Mouse (Mus musculus) testis, adult 2 months (tissue): ENCODE measurements around the gene Matn4. TPM values are rescaled to one million over a fixed set of nuclear protein-coding genes. Genes with fewer than 3 reads are reported as not detected.

Source experiments
- H3K27ac ChIP-seq: fragments of 200-500 bp; 2 replicates; pipeline ENCODE4 v1.5.1; 2012; ENCODE audit warnings: low read depth, low read length; ENCODE audit not compliant: control insufficient read depth, insufficient read depth
- H3K27me3 ChIP-seq: fragments of 200-500 bp; 2 replicates; pipeline ENCODE4 v1.6.1; 2012; ENCODE audit warnings: mild to moderate bottlenecking, low read length, moderate library complexity; ENCODE audit not compliant: control insufficient read depth, insufficient read depth
- H3K36me3 ChIP-seq: fragments of 200-500 bp; 2 replicates; pipeline ENCODE4 v1.6.1; 2012; ENCODE audit warnings: mild to moderate bottlenecking, low read length; ENCODE audit not compliant: control insufficient read depth, insufficient read depth
- H3K4me1 ChIP-seq: fragments of 200-500 bp; 2 replicates; pipeline ENCODE4 v1.6.1; 2012; ENCODE audit warnings: low read length; ENCODE audit not compliant: control insufficient read depth, insufficient read depth
- H3K4me3 ChIP-seq: fragments of 200-500 bp; 2 replicates; pipeline ENCODE4 v1.5.1; 2012; ENCODE audit warnings: low read depth, mild to moderate bottlenecking, low read length, moderate library complexity, mixed read lengths; ENCODE audit not compliant: control insufficient read depth
- CTCF ChIP-seq: fragments of 200-500 bp; IDR thresholded peaks from 2 replicates; pipeline ENCODE4 v1.5.1; 2012; ENCODE audit warnings: low read depth, mild to moderate bottlenecking, inconsistent platforms, low read length, moderate library complexity; ENCODE audit not compliant: control insufficient read depth, insufficient read depth, insufficient replicate concordance
- POLR2A ChIP-seq: fragments of 200-500 bp; IDR thresholded peaks from 2 replicates; pipeline ENCODE4 v1.6.1; 2012; ENCODE audit warnings: low read depth, mild to moderate bottlenecking, inconsistent platforms, low read length, moderate library complexity; ENCODE audit not compliant: control insufficient read depth
- polyA plus RNA-seq: library from polyadenylated mRNA; depleted of rRNA; stranded (reverse); fragments of >200 nt; gene quantifications from 2 replicates; pipeline ENCODE4 v1.2.3, GENCODE M21; 2012

Matn4 gene
- polyA plus RNA-seq, 1 experiment = 0.26 TPM

DNA sequence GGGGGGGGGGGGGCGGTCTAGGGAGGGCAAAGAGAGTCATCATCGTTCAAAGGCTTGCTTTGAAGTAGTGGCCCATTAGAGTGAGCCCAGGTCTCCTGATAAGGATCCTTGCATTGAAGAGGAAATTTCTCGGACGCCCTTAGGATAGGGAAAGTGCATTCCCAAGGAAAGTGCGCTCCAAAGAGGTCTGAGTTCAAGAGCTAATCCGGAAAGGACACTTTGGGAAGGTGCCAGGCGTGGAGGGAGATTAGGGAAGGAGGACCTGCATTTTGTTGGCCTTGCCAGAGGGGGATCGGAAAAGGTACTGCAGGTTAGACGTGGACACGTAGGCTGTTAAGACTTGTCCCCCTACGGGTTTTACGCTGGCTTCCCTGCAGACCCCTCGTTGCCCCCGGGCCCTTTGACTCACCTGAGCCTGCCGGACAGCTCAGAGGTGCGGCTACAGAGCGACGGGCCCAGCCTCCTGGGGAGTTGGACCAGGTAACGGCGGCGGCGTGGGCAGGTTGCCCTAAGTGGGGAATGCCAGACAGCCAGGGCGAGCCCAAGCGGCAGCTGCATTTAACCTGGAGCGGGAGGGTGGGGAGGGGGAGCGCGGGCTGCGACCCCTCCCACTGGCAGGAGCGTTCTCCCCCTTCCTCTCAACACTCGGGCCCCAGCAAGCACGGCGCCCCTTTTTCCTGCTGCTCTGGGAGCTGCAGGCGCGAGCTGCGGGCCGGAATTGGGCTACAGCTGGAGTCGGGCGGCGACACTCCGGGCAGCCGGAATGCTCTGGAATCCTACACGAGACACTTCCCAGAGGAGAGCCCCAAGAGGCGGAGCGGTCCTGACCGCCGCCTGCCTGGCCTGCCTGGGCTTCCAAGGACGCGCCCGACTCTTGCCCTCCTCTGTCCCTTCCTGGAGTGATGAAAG lies 624 bp downstream of the Matn4 start:
- Histone ChIP-seq H3K4me1 (peaks cover 20% of the 10 kb centered on the region), H3K27me3 (no peaks in the 10 kb centered on the region), H3K4me3 (no peak overlapping the region), H3K27ac (no peak overlapping the region), H3K36me3 (no peaks in the 10 kb centered on the region)
- no peak for TF ChIP-seq CTCF
- TF ChIP-seq POLR2A = no peak

GRCm38 (mm10) chr2:164403396-164404081 lies 1.4 kb downstream of the Matn4 start:
- Histone ChIP-seq H3K4me1 (peaks cover 20% of the 10 kb centered on the region), H3K27ac (no peak overlapping the region), H3K4me3 (no peak overlapping the region), H3K27me3 (no peaks in the 10 kb centered on the region), H3K36me3 (no peaks in the 10 kb centered on the region)
- TF ChIP-seq POLR2A = no peak

- H3K36me3 ChIP-seq = no peaks in the 10 kb centered on the region
- TF ChIP-seq POLR2A (no peak), CTCF (peak; percentile 81)
- H3K27ac ChIP-seq = no peak within 1 kb of the TSS
- peaks cover 19% of the 10 kb centered on the region for H3K4me1 ChIP-seq
- H3K4me3 ChIP-seq = peak within 1 kb of the TSS; percentile 42
- H3K27me3 ChIP-seq = no peaks in the 10 kb centered on the region
Measured at GRCm38 (mm10) chr2:164402906-164403305, 2.1 kb downstream of the Matn4 start, which contains the start of gene Rbpjl. TSS of gene Rbpjl (plus strand) at chr2:164403141.

DNA sequence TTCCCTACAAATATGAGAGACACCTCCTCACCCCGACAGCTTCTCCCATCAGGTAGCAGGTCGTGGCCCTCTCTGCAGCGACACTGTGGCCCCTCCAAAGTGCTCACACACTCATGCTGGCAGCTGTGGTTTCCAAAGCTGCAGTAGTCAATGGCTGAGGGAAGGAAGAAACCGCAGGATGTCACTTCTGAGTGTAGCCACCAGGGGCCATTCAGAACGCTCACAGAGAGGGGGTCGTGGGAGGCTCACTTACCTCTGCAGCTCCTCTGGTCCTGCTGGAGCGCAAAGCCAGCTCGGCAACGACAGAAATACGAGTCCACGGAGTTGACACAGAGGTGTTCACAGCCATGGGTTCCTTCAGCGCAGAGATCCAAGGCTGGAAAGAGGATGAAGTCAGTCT lies 8.0 kb downstream of the Matn4 start:
- TF ChIP-seq POLR2A (no peak), CTCF (no peak)
- Histone ChIP-seq H3K4me1 (peaks cover 21% of the 10 kb centered on the region), H3K27ac (no peak overlapping the region), H3K36me3 (no peaks in the 10 kb centered on the region), H3K4me3 (no peak overlapping the region), H3K27me3 (no peaks in the 10 kb centered on the region)

DNA sequence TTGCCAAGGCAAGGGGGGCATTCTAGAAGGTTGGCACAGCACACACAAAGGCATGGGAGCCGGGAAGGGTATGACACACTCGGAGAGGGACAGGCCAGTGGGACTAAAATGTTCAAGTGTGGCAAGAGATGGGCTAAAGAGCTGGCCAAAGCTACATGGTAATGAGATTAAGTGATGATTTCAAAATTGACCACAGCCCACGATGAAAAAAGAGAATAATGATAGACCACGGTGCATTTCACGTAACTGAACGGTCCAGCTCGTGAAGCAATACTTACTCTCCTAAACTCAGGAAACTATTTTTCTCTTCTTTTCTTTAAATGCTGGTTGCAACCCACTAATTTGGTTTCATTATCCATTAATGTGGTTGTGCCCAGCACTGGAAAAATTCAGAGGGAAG lies 8.9 kb downstream of the Matn4 start:
- H3K27ac ChIP-seq = no peak overlapping the region
- no peaks in the 10 kb centered on the region for H3K36me3 ChIP-seq
- no peak for TF ChIP-seq POLR2A
- TF ChIP-seq CTCF = no peak
- H3K4me3 ChIP-seq = no peak overlapping the region
- peaks cover 19% of the 10 kb centered on the region for H3K4me1 ChIP-seq
- no peaks in the 10 kb centered on the region for H3K27me3 ChIP-seq

DNA sequence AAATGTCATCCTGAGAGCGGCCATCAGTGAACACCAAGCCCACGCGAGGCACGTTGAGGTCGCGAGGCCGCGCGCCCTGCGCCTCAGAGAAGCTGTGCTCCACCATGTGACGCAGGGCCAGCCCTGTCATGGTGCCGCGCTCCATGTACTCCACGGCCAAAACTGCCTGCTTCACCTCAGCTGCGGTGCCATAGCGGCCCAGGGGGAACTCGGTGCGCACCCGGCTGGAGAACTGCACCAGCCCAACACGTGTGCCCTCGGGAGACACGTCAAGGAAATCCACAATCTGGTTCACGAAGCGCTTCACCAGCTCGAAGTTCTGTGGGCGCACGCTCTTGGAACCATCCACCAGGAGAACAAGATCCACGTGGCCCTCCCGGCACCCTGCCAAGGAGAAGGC lies 11.8 kb downstream of the Matn4 start:
- H3K27me3 ChIP-seq = no peaks in the 10 kb centered on the region
- H3K4me3 ChIP-seq = no peak overlapping the region
- H3K36me3 ChIP-seq = no peaks in the 10 kb centered on the region
- H3K27ac ChIP-seq = no peak overlapping the region
- peaks cover 15% of the 10 kb centered on the region for H3K4me1 ChIP-seq
- no peak for TF ChIP-seq CTCF
- TF ChIP-seq POLR2A = no peak

DNA sequence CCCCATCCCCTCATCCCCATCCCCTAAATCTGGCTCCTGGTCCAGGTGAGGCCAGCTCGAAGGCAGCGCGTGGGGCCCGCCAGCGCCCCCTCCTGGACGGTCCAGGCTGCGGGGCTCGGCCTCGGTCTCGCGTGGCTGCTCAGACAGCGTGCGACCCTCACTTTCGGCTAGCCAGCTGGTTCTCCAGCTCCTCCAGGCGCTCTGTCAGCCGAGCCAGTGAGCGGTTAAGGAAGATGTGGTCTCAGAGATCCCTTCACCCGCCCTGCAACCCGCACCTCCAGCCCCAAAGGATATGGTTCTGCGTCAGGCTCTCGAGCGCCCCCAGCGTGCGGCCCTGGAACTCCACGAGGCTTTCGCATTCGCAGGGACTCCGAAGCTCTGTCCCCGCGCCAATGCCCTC lies 15.5 kb downstream of the Matn4 start:
- Histone ChIP-seq H3K4me3 (peak overlapping the region; percentile 75), H3K27ac (no peak overlapping the region), H3K4me1 (peaks cover 23% of the 10 kb centered on the region), H3K27me3 (no peaks in the 10 kb centered on the region), H3K36me3 (no peaks in the 10 kb centered on the region)
- TF ChIP-seq POLR2A (no peak), CTCF (peak; percentile 77)
